Mouse (Mus musculus): Measurements from ENCODE around the gene Adam11.

DNA sequence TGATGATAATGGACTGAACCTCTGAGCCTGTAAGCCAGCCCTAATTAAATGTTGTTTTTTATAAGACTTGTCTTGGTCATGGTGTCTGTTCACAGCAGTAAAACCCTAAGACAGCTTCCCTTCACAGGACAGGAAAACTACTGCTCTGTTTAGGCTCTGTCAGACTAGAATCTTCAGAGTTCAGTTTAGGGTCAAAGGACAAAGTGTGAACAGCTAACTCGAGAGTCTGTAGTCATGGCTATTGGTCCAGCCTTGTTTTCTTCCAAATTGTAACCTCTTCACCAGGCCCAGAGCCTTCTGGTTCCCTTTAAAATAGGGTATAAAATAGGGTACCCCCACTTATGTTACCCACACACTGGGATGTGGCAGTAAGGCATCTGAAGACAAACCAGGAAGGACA is 13.4 kb upstream of the Adam11 start:
- TF ChIP-seq CTCF (IDR thresholded peaks at IDR 0.05; ENCODE audit: control insufficient read depth, insufficient read depth, insufficient read length) (no peak), CEBPB (IDR thresholded peaks at IDR 0.05; ENCODE audit: low read depth) (no peak), MAX (IDR thresholded peaks at IDR 0.05) (no peak), USF1 (IDR thresholded peaks at IDR 0.05; ENCODE audit: low read depth) (no peak), FOSL1 (IDR thresholded peaks at IDR 0.05; ENCODE audit: insufficient read depth, low read length, poor library complexity, severe bottlenecking) (no peak), MYOG (IDR thresholded peaks at IDR 0.05; ENCODE audit: control insufficient read depth, extremely low read depth, insufficient read length) (no peak)

Data from C2C12 (cell line).